Mouse (Mus musculus): ENCODE data around the gene Fgfr2. TPM values are rescaled to one million over a fixed set of nuclear protein-coding genes. Genes with fewer than 3 reads are reported as not detected.

The Fgfr2 gene
- total RNA-seq, 1 experiment, result 37.5 TPM

DNA sequence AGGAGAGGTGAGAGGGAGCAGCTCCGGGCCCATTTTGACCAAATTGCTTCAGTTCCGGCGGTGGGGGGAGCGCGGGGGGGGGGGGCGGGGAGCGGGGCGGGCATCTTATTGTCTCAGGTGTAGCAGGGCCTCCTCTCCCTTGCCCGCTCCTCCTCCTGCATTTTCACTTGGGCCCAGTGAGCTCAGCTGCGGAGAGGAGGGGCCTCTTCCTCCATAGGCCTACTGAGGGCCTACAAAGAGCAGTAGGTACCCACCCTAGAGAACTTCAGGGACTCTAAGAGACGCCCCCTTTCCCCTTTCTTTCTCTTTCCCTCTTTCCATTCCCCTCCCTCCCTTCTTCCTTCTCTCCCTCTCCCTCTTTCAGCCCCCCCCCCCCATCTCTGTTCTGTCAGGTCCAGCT, 1520.0 kb downstream of the Fgfr2 start:
- no peak overlapping the region for H3K9ac ChIP-seq (ENCODE audit: insufficient read depth, low read depth, low read length, poor library complexity, severe bottlenecking)
- peaks cover 0 to 4% of the 10 kb centered on the region in 2 experiments; a peak in 1 of 4 replicates for H3K4me1 ChIP-seq (ENCODE audit: control insufficient read depth in 2 of 2, insufficient read depth in 2 of 2, low read length in 2 of 2, poor library complexity in 1 of 2)
- DNase-seq (ENCODE audit: low read depth, low spot score), result no peak
- no peaks in the 10 kb centered on the region for H3K9me3 ChIP-seq (ENCODE audit: control insufficient read depth, insufficient read depth, low read depth, low read length)
- H3K4me3 ChIP-seq (ENCODE audit: insufficient read depth in 1 of 2, low read depth in 1 of 2, low read length in 2 of 2, poor library complexity in 1 of 2, severe bottlenecking in 1 of 2), result no peak overlapping the region
- in situ Hi-C loops (cut with MboI; ENCODE audit: low sequenced_read_pairs in 2 of 2, unreplicated experiment in 2 of 2), result no loop called here
- no peak overlapping the region for H3K27ac ChIP-seq (ENCODE audit: insufficient read depth, low read depth, low read length, poor library complexity, severe bottlenecking)
- TF ChIP-seq MAFK (IDR thresholded peaks at IDR 0.05; ENCODE audit: insufficient read depth, low read depth, low read length) (no peak), HCFC1 (IDR thresholded peaks at IDR 0.05; ENCODE audit: borderline replicate concordance, insufficient read depth, low read length) (no peak), CHD2 (IDR thresholded peaks at IDR 0.05; ENCODE audit: low read depth, low read length) (no peak), ZNF384 (IDR thresholded peaks at IDR 0.05; ENCODE audit: low read depth, low read length) (no peak), ZC3H11A (IDR thresholded peaks at IDR 0.05; ENCODE audit: borderline replicate concordance, low read depth, low read length) (no peak)
- H3K36me3 ChIP-seq (ENCODE audit: control insufficient read depth, insufficient read depth, low read length, poor library complexity, severe bottlenecking), result no peaks in the 10 kb centered on the region

DNA sequence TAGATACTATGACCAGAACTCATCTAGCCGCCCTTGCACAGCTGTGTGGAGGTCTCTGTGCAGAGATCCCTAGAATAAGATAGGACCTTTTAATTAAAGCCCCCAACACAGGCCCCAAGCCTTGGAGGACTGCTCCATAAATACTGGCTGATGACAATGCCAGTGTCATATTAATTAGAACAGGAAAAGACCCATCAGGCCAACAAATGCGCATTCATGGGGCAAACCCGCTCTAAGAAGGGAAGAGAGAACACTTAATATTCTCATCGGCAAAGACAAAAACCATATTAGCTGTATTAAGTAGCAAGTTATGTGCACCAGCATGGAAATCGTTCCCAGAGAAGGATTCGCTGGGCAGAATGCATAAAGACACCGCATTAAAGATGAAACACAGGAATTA, 1521.0 kb downstream of the Fgfr2 start:
- no peak for DNase-seq (ENCODE audit: low read depth, low spot score)
- Histone ChIP-seq H3K4me3 (ENCODE audit: insufficient read depth in 1 of 2, low read depth in 1 of 2, low read length in 2 of 2, poor library complexity in 1 of 2, severe bottlenecking in 1 of 2) (no peak overlapping the region), H3K9me3 (ENCODE audit: control insufficient read depth, insufficient read depth, low read depth, low read length) (no peaks in the 10 kb centered on the region), H3K9ac (ENCODE audit: insufficient read depth, low read depth, low read length, poor library complexity, severe bottlenecking) (no peak overlapping the region), H3K4me1 (ENCODE audit: control insufficient read depth in 2 of 2, insufficient read depth in 2 of 2, low read length in 2 of 2, poor library complexity in 1 of 2) (peaks cover 0 to 4% of the 10 kb centered on the region in 2 experiments; a peak in 1 of 4 replicates), H3K27ac (ENCODE audit: insufficient read depth, low read depth, low read length, poor library complexity, severe bottlenecking) (no peak overlapping the region), H3K36me3 (ENCODE audit: control insufficient read depth, insufficient read depth, low read length, poor library complexity, severe bottlenecking) (no peaks in the 10 kb centered on the region)
- in situ Hi-C loops (cut with MboI; ENCODE audit: low sequenced_read_pairs in 2 of 2, unreplicated experiment in 2 of 2), result no loop called here
- TF ChIP-seq HCFC1 (IDR thresholded peaks at IDR 0.05; ENCODE audit: borderline replicate concordance, insufficient read depth, low read length) (no peak), MAFK (IDR thresholded peaks at IDR 0.05; ENCODE audit: insufficient read depth, low read depth, low read length) (no peak), CHD2 (IDR thresholded peaks at IDR 0.05; ENCODE audit: low read depth, low read length) (no peak), ZC3H11A (IDR thresholded peaks at IDR 0.05; ENCODE audit: borderline replicate concordance, low read depth, low read length) (no peak), ZNF384 (IDR thresholded peaks at IDR 0.05; ENCODE audit: low read depth, low read length) (no peak)

DNA sequence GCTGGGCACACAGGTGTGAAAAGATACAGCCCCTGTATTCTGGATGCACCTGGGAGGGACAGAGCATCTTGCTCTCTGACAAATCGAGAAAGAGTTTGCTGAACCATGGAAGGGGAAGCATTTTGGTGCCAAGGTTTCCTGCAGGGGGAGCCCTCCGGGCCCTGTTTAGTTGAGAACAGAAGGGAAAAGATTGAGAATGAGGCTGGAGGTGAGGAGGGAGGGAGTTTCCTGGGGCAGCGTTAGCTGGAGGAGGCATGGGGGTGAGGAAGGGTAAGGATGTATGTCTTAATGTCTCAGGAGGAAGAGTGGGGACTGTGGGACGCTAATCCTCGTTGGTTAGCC, 1524.7 kb downstream of the Fgfr2 start:
- no peak for DNase-seq (ENCODE audit: low read depth, low spot score)
- in situ Hi-C loops (cut with MboI; ENCODE audit: low sequenced_read_pairs in 2 of 2, unreplicated experiment in 2 of 2), result no loop called here
- Histone ChIP-seq H3K9ac (ENCODE audit: insufficient read depth, low read depth, low read length, poor library complexity, severe bottlenecking) (no peak overlapping the region), H3K9me3 (ENCODE audit: control insufficient read depth, insufficient read depth, low read depth, low read length) (no peaks in the 10 kb centered on the region), H3K4me1 (ENCODE audit: control insufficient read depth in 2 of 2, insufficient read depth in 2 of 2, low read length in 2 of 2, poor library complexity in 1 of 2) (peaks cover 0 to 4% of the 10 kb centered on the region in 2 experiments; a peak in 1 of 4 replicates), H3K36me3 (ENCODE audit: control insufficient read depth, insufficient read depth, low read length, poor library complexity, severe bottlenecking) (no peaks in the 10 kb centered on the region), H3K27ac (ENCODE audit: insufficient read depth, low read depth, low read length, poor library complexity, severe bottlenecking) (no peak overlapping the region; the same call in 1 of the 2 replicates), H3K4me3 (ENCODE audit: insufficient read depth in 1 of 2, low read depth in 1 of 2, low read length in 2 of 2, poor library complexity in 1 of 2, severe bottlenecking in 1 of 2) (no peak overlapping the region)
- TF ChIP-seq ZC3H11A (IDR thresholded peaks at IDR 0.05; ENCODE audit: borderline replicate concordance, low read depth, low read length) (no peak), MAFK (IDR thresholded peaks at IDR 0.05; ENCODE audit: insufficient read depth, low read depth, low read length) (no peak), CHD2 (IDR thresholded peaks at IDR 0.05; ENCODE audit: low read depth, low read length) (no peak), HCFC1 (IDR thresholded peaks at IDR 0.05; ENCODE audit: borderline replicate concordance, insufficient read depth, low read length) (no peak), ZNF384 (IDR thresholded peaks at IDR 0.05; ENCODE audit: low read depth, low read length) (no peak)

DNA sequence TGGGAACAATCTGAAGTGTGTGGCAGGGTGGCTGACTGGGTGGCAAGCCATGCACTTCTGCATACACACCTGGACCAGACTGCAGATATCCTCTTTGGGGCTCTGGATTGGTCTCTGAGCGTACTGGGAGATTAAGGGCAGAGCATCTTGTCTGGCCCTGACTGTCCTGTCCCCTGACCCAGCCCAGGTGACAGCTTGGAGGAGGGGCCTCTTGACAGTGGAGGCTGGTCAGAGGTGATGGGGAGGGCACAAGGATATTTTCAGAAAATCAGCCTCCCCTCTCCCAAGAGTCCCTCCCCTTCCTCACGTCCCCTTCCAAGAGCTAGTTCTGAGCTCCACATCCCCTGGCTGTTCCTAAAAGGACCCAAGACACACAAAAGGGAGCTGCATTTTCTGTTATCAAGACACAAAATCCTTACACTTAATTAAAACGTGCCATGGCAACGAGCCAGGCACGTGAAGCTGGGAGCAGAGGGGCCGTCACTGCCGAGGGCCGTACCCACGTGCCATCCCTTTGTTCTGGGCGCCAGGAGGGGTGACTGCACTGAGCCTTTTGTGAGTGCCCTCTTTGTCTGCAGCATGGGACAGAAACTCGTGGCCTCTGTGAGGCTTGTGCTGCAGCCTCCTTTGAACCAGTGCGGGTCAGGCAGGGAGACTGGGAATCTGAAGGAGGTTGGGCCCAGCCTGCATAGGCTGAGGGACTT, 1525.2 kb downstream of the Fgfr2 start:
- no peak overlapping the region for H3K9ac ChIP-seq (ENCODE audit: insufficient read depth, low read depth, low read length, poor library complexity, severe bottlenecking)
- no peak overlapping the region for H3K4me3 ChIP-seq (ENCODE audit: insufficient read depth in 1 of 2, low read depth in 1 of 2, low read length in 2 of 2, poor library complexity in 1 of 2, severe bottlenecking in 1 of 2)

More for the DNA sequence above, 1525.2 kb downstream of the Fgfr2 start:
- no peak for DNase-seq (ENCODE audit: low read depth, low spot score)
- Histone ChIP-seq H3K9me3 (ENCODE audit: control insufficient read depth, insufficient read depth, low read depth, low read length) (no peaks in the 10 kb centered on the region), H3K4me1 (ENCODE audit: control insufficient read depth in 2 of 2, insufficient read depth in 2 of 2, low read length in 2 of 2, poor library complexity in 1 of 2) (peaks cover 0 to 4% of the 10 kb centered on the region in 2 experiments; a peak in 1 of 4 replicates), H3K27ac (ENCODE audit: insufficient read depth, low read depth, low read length, poor library complexity, severe bottlenecking) (no peak overlapping the region), H3K36me3 (ENCODE audit: control insufficient read depth, insufficient read depth, low read length, poor library complexity, severe bottlenecking) (no peaks in the 10 kb centered on the region)
- TF ChIP-seq CHD2 (IDR thresholded peaks at IDR 0.05; ENCODE audit: low read depth, low read length) (no peak), MAFK (IDR thresholded peaks at IDR 0.05; ENCODE audit: insufficient read depth, low read depth, low read length) (no peak), ZC3H11A (IDR thresholded peaks at IDR 0.05; ENCODE audit: borderline replicate concordance, low read depth, low read length) (no peak), HCFC1 (IDR thresholded peaks at IDR 0.05; ENCODE audit: borderline replicate concordance, insufficient read depth, low read length) (no peak), ZNF384 (IDR thresholded peaks at IDR 0.05; ENCODE audit: low read depth, low read length) (no peak)
- in situ Hi-C loops (cut with MboI; ENCODE audit: low sequenced_read_pairs in 2 of 2, unreplicated experiment in 2 of 2), result no loop called here
